ENCODE assay signal across 20 mouse cellular contexts in the genomic region with DNA sequence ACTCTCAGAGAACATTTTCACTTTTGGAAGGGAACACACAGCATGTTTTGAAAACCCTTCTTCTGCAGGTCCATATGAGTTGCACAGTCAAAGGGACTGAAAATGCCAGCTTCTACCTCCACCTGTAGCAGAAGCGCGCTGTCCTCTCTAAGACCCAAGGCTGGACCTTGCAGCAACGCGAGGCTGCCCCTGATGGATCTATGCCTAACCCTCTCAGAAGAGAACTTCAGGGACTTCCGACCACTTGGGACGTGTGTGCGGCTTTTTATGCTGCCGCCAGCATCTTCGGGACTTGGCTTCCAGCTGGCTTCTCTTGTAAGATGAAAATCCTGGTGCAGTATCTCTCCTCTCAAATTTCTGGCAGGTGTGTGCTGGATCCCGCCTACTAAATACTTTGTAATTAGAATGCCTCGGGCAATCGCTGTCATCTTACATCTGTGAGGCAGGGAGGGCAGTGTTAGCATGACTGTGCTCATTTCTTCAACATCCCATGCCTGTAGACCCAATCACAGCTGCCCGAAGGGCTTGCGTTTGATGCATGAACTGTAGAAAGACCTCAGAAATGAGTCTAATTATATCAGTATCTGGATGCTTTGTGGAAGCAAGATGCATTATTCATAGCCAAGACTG.
DNase-seq lines count a peak whose midpoint lies in the region; ATAC-seq and TF ChIP-seq lines count a peak whose summit lies in the region.
"Had no signal": no experiment of that assay in that cellular context is flagged by ENCODE, and none has a peak within 500 bp of the region (broad histone marks: within the 10 kb centered on the region; RNA-seq: fewer than 3 reads in every experiment).

No protein-coding gene starts in this region.

- intact Hi-C loops in left cerebral cortex, postnatal 36 days (cut with DNase I): no loop called here

- H3K36me3 ChIP-seq in forebrain, embryonic 13.5 days (ENCODE audit: poor library complexity, severe bottlenecking): no peaks in the 10 kb centered on the region
- H3K36me3 ChIP-seq in forebrain, embryonic 12.5 days (replicated peaks): no peaks in the 10 kb centered on the region
- no peaks in the 10 kb centered on the region for H3K36me3 ChIP-seq in limb, embryonic 14.5 days (ENCODE audit: control insufficient read depth, insufficient read depth, low read length)
- no peaks in the 10 kb centered on the region for H3K36me3 ChIP-seq in limb, embryonic 10.5 days
- no peaks in the 10 kb centered on the region for H3K36me3 ChIP-seq in embryonic facial prominence, embryonic 14.5 days (ENCODE audit: control insufficient read depth, insufficient read depth, low read length)
- no peaks in the 10 kb centered on the region for H3K36me3 ChIP-seq in midbrain, embryonic 16.5 days (ENCODE audit: control insufficient read depth, insufficient read depth, low read length)
- H3K36me3 ChIP-seq: limb, embryonic 12.5 days had no signal

- peak; percentile 66; the same call in 1 of the 2 replicates for ATAC-seq in forebrain, embryonic 13.5 days
- no peak for ATAC-seq in forebrain, embryonic 12.5 days (ENCODE audit: low FRiP score)
- ATAC-seq in limb, embryonic 14.5 days (ENCODE audit: low FRiP score, low read depth): no peak
- peak; percentile 83 for ATAC-seq in embryonic facial prominence, embryonic 14.5 days (ENCODE audit: low read depth)
- peak; percentile 86 for ATAC-seq in midbrain, embryonic 16.5 days
- ATAC-seq: intestine, postnatal 0 days; lung, postnatal 0 days had no signal

- H3K9ac ChIP-seq in forebrain, embryonic 13.5 days: no peak overlapping the region
- H3K9ac ChIP-seq in forebrain, embryonic 12.5 days: no peak overlapping the region
- no peak overlapping the region for H3K9ac ChIP-seq in limb, embryonic 14.5 days (ENCODE audit: low read depth, low read length, severe bottlenecking)
- H3K9ac ChIP-seq in embryonic facial prominence, embryonic 14.5 days (ENCODE audit: low read depth, low read length): no peak overlapping the region
- no peak overlapping the region for H3K9ac ChIP-seq in midbrain, embryonic 16.5 days (ENCODE audit: low read depth, low read length)
- H3K9ac ChIP-seq: limb, embryonic 12.5 days; liver, embryonic 14.5 days had no signal

- WGBS in forebrain, embryonic 13.5 days: 74% methylated on average over 14 of the region's 14 CpGs
- 78% methylated on average over 14 of the region's 14 CpGs for WGBS in forebrain, embryonic 12.5 days
- 65% methylated on average over 14 of the region's 14 CpGs for WGBS in limb, embryonic 14.5 days
- 83% methylated on average over 14 of the region's 14 CpGs for WGBS in limb, embryonic 10.5 days
- WGBS in embryonic facial prominence, embryonic 14.5 days: 62% methylated on average over 14 of the region's 14 CpGs
- WGBS in midbrain, embryonic 16.5 days: 58% methylated on average over 14 of the region's 14 CpGs

- DNase-seq in limb, embryonic 14.5 days (ENCODE audit: low spot score): peak; percentile 9
- no peak for DNase-seq in limb, embryonic 10.5 days (ENCODE audit: low spot score)
- DNase-seq in embryonic facial prominence, embryonic 14.5 days (ENCODE audit: low spot score): peak; percentile 77
- no peak for DNase-seq in natural killer cell, adult 2 months (ENCODE audit: low spot score in 2 of 2)
- DNase-seq in left cerebral cortex, postnatal 36 days (ENCODE audit: low spot score in 2 of 2): no peak
- DNase-seq: adrenal gland, adult 2 months; cerebellum, adult 11-12 months; cerebellum, postnatal 25 days; kidney, postnatal 10 days; right cerebral cortex, adult 18-20 months; thymus, postnatal 36 days had no signal

- no peak overlapping the region for H3K4me3 ChIP-seq in forebrain, embryonic 13.5 days
- no peak overlapping the region for H3K4me3 ChIP-seq in forebrain, embryonic 12.5 days (replicated peaks)
- no peak overlapping the region for H3K4me3 ChIP-seq in limb, embryonic 14.5 days (replicated peaks; ENCODE audit: low read length)
- no peak overlapping the region for H3K4me3 ChIP-seq in limb, embryonic 10.5 days
- H3K4me3 ChIP-seq in embryonic facial prominence, embryonic 14.5 days (ENCODE audit: low read depth, low read length): no peak overlapping the region
- no peak overlapping the region for H3K4me3 ChIP-seq in midbrain, embryonic 16.5 days (ENCODE audit: low read depth, low read length)
- H3K4me3 ChIP-seq: left cerebral cortex, adult 2 months; limb, embryonic 12.5 days; myocyte had no signal

- H3K4me2 ChIP-seq in forebrain, embryonic 13.5 days: no peak overlapping the region
- no peak overlapping the region for H3K4me2 ChIP-seq in forebrain, embryonic 12.5 days
- no peak overlapping the region for H3K4me2 ChIP-seq in limb, embryonic 14.5 days (replicated peaks; ENCODE audit: low read depth, low read length, severe bottlenecking)
- H3K4me2 ChIP-seq in embryonic facial prominence, embryonic 14.5 days (ENCODE audit: low read depth, low read length): no peak overlapping the region
- no peak overlapping the region; the same call in 1 of the 2 replicates for H3K4me2 ChIP-seq in midbrain, embryonic 16.5 days (ENCODE audit: low read length)
- H3K4me2 ChIP-seq: limb, embryonic 12.5 days had no signal

- H3K9me3 ChIP-seq in forebrain, embryonic 13.5 days (replicated peaks): no peaks in the 10 kb centered on the region
- H3K9me3 ChIP-seq in forebrain, embryonic 12.5 days: no peaks in the 10 kb centered on the region
- no peaks in the 10 kb centered on the region for H3K9me3 ChIP-seq in limb, embryonic 14.5 days (ENCODE audit: control insufficient read depth, low read length)
- H3K9me3 ChIP-seq in limb, embryonic 10.5 days (replicated peaks): no peaks in the 10 kb centered on the region
- H3K9me3 ChIP-seq in embryonic facial prominence, embryonic 14.5 days (ENCODE audit: control insufficient read depth, low read length): no peaks in the 10 kb centered on the region
- no peaks in the 10 kb centered on the region for H3K9me3 ChIP-seq in midbrain, embryonic 16.5 days (replicated peaks; ENCODE audit: control insufficient read depth, low read length, poor library complexity, severe bottlenecking)
- H3K9me3 ChIP-seq: limb, embryonic 12.5 days had no signal

- no peaks in the 10 kb centered on the region for H3K27me3 ChIP-seq in forebrain, embryonic 13.5 days
- no peaks in the 10 kb centered on the region for H3K27me3 ChIP-seq in forebrain, embryonic 12.5 days
- H3K27me3 ChIP-seq in limb, embryonic 14.5 days (ENCODE audit: control insufficient read depth, insufficient read depth, low read length): no peaks in the 10 kb centered on the region
- no peaks in the 10 kb centered on the region for H3K27me3 ChIP-seq in limb, embryonic 10.5 days (ENCODE audit: low read depth, poor library complexity, severe bottlenecking)
- no peaks in the 10 kb centered on the region for H3K27me3 ChIP-seq in embryonic facial prominence, embryonic 14.5 days (replicated peaks; ENCODE audit: control insufficient read depth, insufficient read depth, low read length)
- H3K27me3 ChIP-seq in midbrain, embryonic 16.5 days (ENCODE audit: control insufficient read depth, insufficient read depth, low read depth, low read length): no peaks in the 10 kb centered on the region
- H3K27me3 ChIP-seq: limb, embryonic 12.5 days had no signal

- peaks cover 5% of the 10 kb centered on the region; the same call in 1 of the 2 replicates for H3K4me1 ChIP-seq in forebrain, embryonic 13.5 days
- no peaks in the 10 kb centered on the region for H3K4me1 ChIP-seq in forebrain, embryonic 12.5 days
- no peaks in the 10 kb centered on the region for H3K4me1 ChIP-seq in limb, embryonic 14.5 days (ENCODE audit: control insufficient read depth, insufficient read depth, low read length)
- H3K4me1 ChIP-seq in limb, embryonic 10.5 days: peaks cover 4% of the 10 kb centered on the region; the same call in 1 of the 2 replicates
- no peaks in the 10 kb centered on the region for H3K4me1 ChIP-seq in embryonic facial prominence, embryonic 14.5 days (ENCODE audit: control insufficient read depth, insufficient read depth, low read length)
- H3K4me1 ChIP-seq in midbrain, embryonic 16.5 days (ENCODE audit: control insufficient read depth, insufficient read depth, low read length): no peaks in the 10 kb centered on the region
- H3K4me1 ChIP-seq: limb, embryonic 12.5 days had no signal

- no peak for TF ChIP-seq POLR2A in limb, embryonic 14.5 days (IDR thresholded peaks at IDR 0.05; ENCODE audit: borderline replicate concordance, extremely low read depth, insufficient read depth, insufficient read length)

- H3K27ac ChIP-seq in forebrain, embryonic 13.5 days: no peak overlapping the region
- no peak overlapping the region for H3K27ac ChIP-seq in forebrain, embryonic 12.5 days
- no peak overlapping the region for H3K27ac ChIP-seq in limb, embryonic 14.5 days (replicated peaks; ENCODE audit: low read depth, low read length)
- no peak overlapping the region for H3K27ac ChIP-seq in limb, embryonic 10.5 days
- no peak overlapping the region for H3K27ac ChIP-seq in embryonic facial prominence, embryonic 14.5 days (replicated peaks; ENCODE audit: low read depth, low read length)
- no peak overlapping the region for H3K27ac ChIP-seq in midbrain, embryonic 16.5 days (ENCODE audit: low read length)
- H3K27ac ChIP-seq: left cerebral cortex, adult 2 months; limb, embryonic 12.5 days; liver, embryonic 14.5 days had no signal

Comparison
In these comparisons a context has a peak if more than half of its experiments do, and no peak if none do; other contexts are left out.
1. ATAC-seq: peak in forebrain, embryonic 13.5 days (single experiment), embryonic facial prominence, embryonic 14.5 days (single experiment) and midbrain, embryonic 16.5 days (single experiment); none in forebrain, embryonic 12.5 days (single experiment) and limb, embryonic 14.5 days (single experiment).
2. DNase-seq: peak in limb, embryonic 14.5 days (single experiment) and embryonic facial prominence, embryonic 14.5 days (single experiment); none in limb, embryonic 10.5 days (single experiment), natural killer cell, adult 2 months (0 of 2) and left cerebral cortex, postnatal 36 days (0 of 2).